Mouse (Mus musculus): ENCODE measurements around the gene Zbed5. TPM values are rescaled to one million over a fixed set of nuclear protein-coding genes. Genes with fewer than 3 reads are reported as not detected.
"Not testable (repeated sequence)": the region's sequence is repeated elsewhere in the genome, so short reads cannot be mapped to it uniquely, and the experiment has no call there.

Gene Zbed5
- polyA plus RNA-seq, 1 experiment = 0.95 TPM

GRCm38 (mm10) chr5:129907775-129908174, 12.3 kb downstream of the Zbed5 start:
- TF ChIP-seq POLR2A (IDR thresholded peaks at IDR 0.05; ENCODE audit: borderline replicate concordance, low read depth, low read length) = no peak
- TF ChIP-seq CTCF (IDR thresholded peaks at IDR 0.05; ENCODE audit: low read depth, low read length) = no peak
- peaks cover 6% of the 10 kb centered on the region for H3K4me1 ChIP-seq (ENCODE audit: control insufficient read depth, insufficient read depth, low read length)
- H3K4me3 ChIP-seq (ENCODE audit: insufficient read depth, low read length) = peak overlapping the region; percentile 82
- no peak overlapping the region for H3K27ac ChIP-seq (ENCODE audit: insufficient read depth, low read depth, low read length)

DNA sequence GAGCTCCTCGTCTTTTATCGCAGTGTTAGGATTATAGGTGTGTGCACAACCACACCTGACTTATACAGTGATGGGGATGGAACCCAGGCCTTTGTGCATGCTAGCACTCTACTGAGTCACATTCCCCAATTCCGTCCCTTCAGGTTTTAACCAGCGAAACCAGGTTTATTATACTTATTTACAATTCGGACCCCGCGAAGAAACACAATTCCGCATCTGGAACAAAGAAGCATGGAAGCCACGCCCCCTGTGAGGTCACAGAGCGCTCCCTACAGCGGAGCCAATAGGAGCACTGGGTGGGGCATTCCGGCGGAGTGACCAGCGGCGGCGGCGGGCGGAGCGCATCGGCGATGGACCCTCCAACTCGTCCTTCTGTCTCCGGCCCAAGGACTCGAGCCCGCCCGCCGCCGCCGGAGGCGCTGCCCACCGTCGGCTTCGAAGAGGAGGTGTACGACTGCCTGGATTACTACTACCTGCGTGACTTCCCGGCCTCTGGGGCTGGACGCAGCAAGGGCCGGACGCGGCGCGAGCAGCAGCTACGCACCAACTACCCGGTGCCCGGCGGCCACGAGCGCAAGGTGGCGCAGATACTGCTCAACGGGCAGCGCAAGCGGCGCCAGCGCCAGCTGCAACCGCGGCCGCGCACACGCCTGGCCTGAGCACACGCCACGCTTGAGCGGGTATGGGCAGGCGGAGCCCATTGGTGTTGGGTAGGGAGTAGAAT, 12.9 kb downstream of the Zbed5 start, which contains the start of gene Nupr1l:
Gene Nupr1l, plus strand, starts transcription at position 299 of the 724 bp plus-strand sequence.
- H3K27ac ChIP-seq (ENCODE audit: insufficient read depth, low read depth, low read length) = peak within 1 kb of the TSS; percentile 48
- H3K4me1 ChIP-seq (ENCODE audit: control insufficient read depth, insufficient read depth, low read length) = peaks cover 6% of the 10 kb centered on the region
- H3K4me3 ChIP-seq (ENCODE audit: insufficient read depth, low read length) = peak within 1 kb of the TSS; percentile 82
- TF ChIP-seq POLR2A (IDR thresholded peaks at IDR 0.05; ENCODE audit: borderline replicate concordance, low read depth, low read length) (no peak), CTCF (IDR thresholded peaks at IDR 0.05; ENCODE audit: low read depth, low read length) (0 out of 2 replicates have a peak, but pooled peaks have one; percentile 11)

DNA sequence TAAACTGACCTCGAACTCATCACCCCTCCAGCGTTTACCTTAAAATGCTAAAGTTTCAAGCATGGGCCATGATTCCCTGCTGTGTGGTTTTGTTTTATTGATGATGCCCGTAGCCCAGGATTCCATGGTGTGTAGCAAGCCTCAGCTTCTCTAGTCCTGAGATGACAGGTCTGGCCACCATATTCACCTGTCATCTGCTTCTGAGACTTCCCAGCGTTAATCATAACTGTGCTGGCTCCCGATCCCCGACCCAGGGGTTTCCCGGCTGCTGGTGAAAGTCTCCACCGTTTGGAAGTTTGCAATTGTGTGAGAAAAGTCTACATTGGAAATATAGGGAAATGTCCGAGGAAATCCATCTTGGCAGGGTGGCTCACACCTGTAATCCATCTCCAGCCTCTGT, 13.6 kb downstream of the Zbed5 start:
- peak overlapping the region; percentile 82 for H3K4me3 ChIP-seq (ENCODE audit: insufficient read depth, low read length)
- TF ChIP-seq POLR2A (IDR thresholded peaks at IDR 0.05; ENCODE audit: borderline replicate concordance, low read depth, low read length) (no peak), CTCF (IDR thresholded peaks at IDR 0.05; ENCODE audit: low read depth, low read length) (no peak)

DNA sequence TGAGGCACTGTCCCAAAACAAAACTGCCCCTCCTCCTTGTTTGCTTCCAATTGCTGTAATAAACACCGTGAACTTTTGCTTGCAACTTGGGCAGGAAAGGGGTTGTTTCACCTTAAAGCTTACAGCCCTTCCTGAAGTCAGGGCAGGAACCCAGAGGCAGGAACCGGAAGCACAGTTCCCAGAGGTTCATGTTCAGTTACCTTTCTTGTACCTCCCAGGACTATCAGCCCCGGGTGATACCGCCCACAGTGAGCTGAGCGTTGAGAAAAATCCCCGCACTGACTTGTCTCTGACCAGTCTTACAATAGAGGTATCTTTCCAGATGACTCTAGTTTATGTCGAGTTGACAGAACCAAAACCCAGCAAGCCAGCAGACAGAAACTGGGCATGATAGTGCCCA, 14.1 kb downstream of the Zbed5 start:
- TF ChIP-seq CTCF (IDR thresholded peaks at IDR 0.05; ENCODE audit: low read depth, low read length) = no peak
- Histone ChIP-seq H3K4me3 (ENCODE audit: insufficient read depth, low read length) (no peak overlapping the region), H3K4me1 (ENCODE audit: control insufficient read depth, insufficient read depth, low read length) (peaks cover 6% of the 10 kb centered on the region), H3K27ac (ENCODE audit: insufficient read depth, low read depth, low read length) (no peak overlapping the region)

More for the DNA sequence above, 13.6 kb downstream of the Zbed5 start:
- Histone ChIP-seq H3K4me1 (ENCODE audit: control insufficient read depth, insufficient read depth, low read length) (peaks cover 6% of the 10 kb centered on the region), H3K27ac (ENCODE audit: insufficient read depth, low read depth, low read length) (no peak overlapping the region)

DNA sequence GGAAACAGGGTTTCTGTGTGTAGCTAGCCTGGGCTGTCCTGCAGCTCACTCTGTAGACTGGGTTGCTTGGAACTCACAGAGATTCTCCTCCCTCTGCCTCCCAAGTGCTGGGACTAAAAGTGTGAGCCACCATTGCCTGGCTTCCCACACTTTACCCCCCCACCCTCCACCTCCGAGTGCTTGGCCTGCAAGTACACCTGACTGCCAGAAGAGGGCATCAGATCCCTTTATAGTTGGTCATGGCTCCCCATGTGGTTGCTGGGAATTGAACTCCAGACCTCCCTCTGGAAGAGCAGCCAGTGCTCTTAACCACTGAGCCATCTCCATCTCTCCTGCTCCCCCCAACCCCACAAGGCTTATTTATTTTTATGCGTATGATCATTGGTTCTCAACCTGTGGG, 18.5 kb downstream of the Zbed5 start:
- Histone ChIP-seq H3K4me3 (ENCODE audit: insufficient read depth, low read length) (no peak overlapping the region), H3K27ac (ENCODE audit: insufficient read depth, low read depth, low read length) (no peak overlapping the region), H3K4me1 (ENCODE audit: control insufficient read depth, insufficient read depth, low read length) (peaks cover 5% of the 10 kb centered on the region)
- TF ChIP-seq CTCF (IDR thresholded peaks at IDR 0.05; ENCODE audit: low read depth, low read length) = peak; percentile 61
- TF ChIP-seq POLR2A (IDR thresholded peaks at IDR 0.05; ENCODE audit: borderline replicate concordance, low read depth, low read length) = no peak

- H3K4me3 ChIP-seq (ENCODE audit: insufficient read depth, low read length); H3K4me1 ChIP-seq (ENCODE audit: control insufficient read depth, insufficient read depth, low read length); H3K27ac ChIP-seq (ENCODE audit: insufficient read depth, low read depth, low read length): not testable (repeated sequence)
Observed at GRCm38 (mm10) chr5:129915491-129915890, 20.0 kb downstream of the Zbed5 start.

GRCm38 (mm10) chr5:129918065-129918651, 22.6 kb downstream of the Zbed5 start:
- TF ChIP-seq POLR2A (IDR thresholded peaks at IDR 0.05; ENCODE audit: borderline replicate concordance, low read depth, low read length) (no peak), CTCF (IDR thresholded peaks at IDR 0.05; ENCODE audit: low read depth, low read length) (no peak)
- H3K4me1 ChIP-seq (ENCODE audit: control insufficient read depth, insufficient read depth, low read length) = no peaks in the 10 kb centered on the region

DNA sequence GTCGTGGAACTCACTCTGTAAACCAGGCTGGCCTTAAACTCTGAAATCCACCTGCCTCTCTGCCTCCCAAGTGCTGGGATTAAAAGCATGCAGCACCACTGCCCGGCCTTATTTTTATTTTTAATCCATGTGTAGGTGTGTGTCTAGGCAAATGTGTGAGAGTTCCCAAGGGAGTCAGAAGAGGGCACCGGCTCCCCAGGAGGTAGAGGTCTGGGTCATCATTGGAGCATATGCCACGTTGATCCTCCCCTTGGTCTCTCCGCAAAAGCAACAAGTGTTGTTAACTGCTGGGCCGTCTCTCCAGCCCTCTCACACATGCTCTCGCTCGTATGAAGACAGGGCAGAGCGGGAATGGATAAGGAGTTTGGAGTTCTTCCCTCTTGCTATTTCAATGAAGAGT, 23.2 kb downstream of the Zbed5 start:
- H3K4me1 ChIP-seq (ENCODE audit: control insufficient read depth, insufficient read depth, low read length) = no peaks in the 10 kb centered on the region
- no peak overlapping the region for H3K27ac ChIP-seq (ENCODE audit: insufficient read depth, low read depth, low read length)
- TF ChIP-seq CTCF (IDR thresholded peaks at IDR 0.05; ENCODE audit: low read depth, low read length) = no peak
- no peak for TF ChIP-seq POLR2A (IDR thresholded peaks at IDR 0.05; ENCODE audit: borderline replicate concordance, low read depth, low read length)
- no peak overlapping the region for H3K4me3 ChIP-seq (ENCODE audit: insufficient read depth, low read length)

More at GRCm38 (mm10) chr5:129918065-129918651, 22.6 kb downstream of the Zbed5 start:
- Histone ChIP-seq H3K4me3 (ENCODE audit: insufficient read depth, low read length) (no peak overlapping the region), H3K27ac (ENCODE audit: insufficient read depth, low read depth, low read length) (no peak overlapping the region)

DNA sequence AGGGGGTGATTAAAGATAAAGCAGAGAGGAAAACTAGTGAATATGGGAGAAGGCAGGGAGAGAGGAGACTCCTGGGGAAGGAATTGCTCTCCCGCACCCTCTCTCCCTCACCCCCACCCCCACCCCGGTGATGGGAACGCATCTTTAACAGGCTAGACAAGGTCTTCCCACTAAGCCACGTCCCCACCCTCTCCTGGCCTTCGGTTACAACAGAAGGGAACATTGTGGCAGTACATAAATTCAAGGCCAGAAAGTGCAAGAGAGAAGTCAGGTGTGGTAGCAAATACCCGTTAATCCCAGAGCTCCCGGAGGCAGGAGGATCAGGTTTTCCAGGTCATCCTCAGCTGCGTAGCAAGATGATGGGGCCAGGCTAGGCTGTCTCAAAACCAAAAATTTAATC, 23.8 kb downstream of the Zbed5 start:
- H3K4me1 ChIP-seq (ENCODE audit: control insufficient read depth, insufficient read depth, low read length) = peaks cover 2% of the 10 kb centered on the region
- H3K27ac ChIP-seq (ENCODE audit: insufficient read depth, low read depth, low read length) = no peak overlapping the region
- TF ChIP-seq POLR2A (IDR thresholded peaks at IDR 0.05; ENCODE audit: borderline replicate concordance, low read depth, low read length) (no peak), CTCF (IDR thresholded peaks at IDR 0.05; ENCODE audit: low read depth, low read length) (no peak)
- H3K4me3 ChIP-seq (ENCODE audit: insufficient read depth, low read length) = no peak overlapping the region

GRCm38 (mm10) chr5:129921972-129922371, 26.4 kb downstream of the Zbed5 start:
- peaks cover 14% of the 10 kb centered on the region for H3K4me1 ChIP-seq (ENCODE audit: control insufficient read depth, insufficient read depth, low read length)
- no peak overlapping the region for H3K27ac ChIP-seq (ENCODE audit: insufficient read depth, low read depth, low read length)
- TF ChIP-seq POLR2A (IDR thresholded peaks at IDR 0.05; ENCODE audit: borderline replicate concordance, low read depth, low read length) (no peak), CTCF (IDR thresholded peaks at IDR 0.05; ENCODE audit: low read depth, low read length) (no peak)
- H3K4me3 ChIP-seq (ENCODE audit: insufficient read depth, low read length) = no peak overlapping the region
